Mouse (Mus musculus) frontal cortex, postnatal 10 days (tissue): ENCODE results near the gene Smarcd2.

Source experiments
- DNase-seq, 2 experiments: peaks; one replicate each; pipeline ENCODE4 v3.0.0; 2022; ENCODE audit warnings: low spot score in 2 of 2, mixed read lengths in 1 of 2

Gene Smarcd2

GRCm38 (mm10) chr11:106272644-106273310, at the start of gene Smarcd2:
Gene Smarcd2, minus strand, starts transcription at chr11:106272972.
- peak; percentile 99 for DNase-seq

- DNase-seq, result no peak
These were observed 45.9 kb upstream of the Smarcd2 start for GRCm38 (mm10) chr11:106318406-106319366.

DNA sequence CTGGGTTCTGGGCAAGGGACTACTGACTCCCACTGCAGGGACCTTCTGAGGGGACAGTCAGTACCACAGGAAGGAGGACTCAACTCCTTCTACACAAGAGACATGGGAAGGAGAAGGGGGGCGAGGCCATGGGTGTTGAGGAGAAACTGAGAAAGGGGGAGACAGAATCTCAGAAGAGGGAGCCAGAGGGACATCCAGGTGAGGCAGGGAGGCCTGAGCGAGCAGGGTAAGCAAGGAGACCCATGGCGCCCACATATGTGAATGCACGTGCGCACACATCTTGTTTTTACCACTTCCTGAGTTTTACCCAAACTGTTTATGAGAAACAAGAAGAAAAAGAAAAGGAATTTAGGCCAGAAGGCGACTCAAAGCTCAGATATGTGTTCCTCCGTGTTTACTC, 45.0 kb upstream of the Smarcd2 start:
- DNase-seq, result no peak

DNA sequence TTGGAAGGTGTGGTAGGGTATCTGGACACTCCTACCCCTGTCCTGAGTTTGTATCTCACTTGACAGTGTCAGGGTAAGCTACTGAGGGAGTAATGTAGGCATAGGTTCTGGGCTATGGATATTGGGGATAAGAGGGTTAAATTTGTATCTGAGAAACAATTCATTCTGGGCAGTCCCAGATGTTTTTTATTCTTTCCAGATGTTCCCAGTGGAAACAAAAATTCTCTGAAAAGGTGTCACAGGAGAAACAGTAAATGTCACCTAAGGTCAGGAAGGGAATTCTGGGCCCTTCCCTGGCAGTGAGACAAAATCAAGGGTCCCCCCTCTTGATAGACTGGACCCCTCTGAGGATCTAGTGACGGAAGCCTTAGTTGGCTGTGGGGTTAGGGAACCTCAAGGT, 43.6 kb upstream of the Smarcd2 start:
- no peak for DNase-seq

GRCm38 (mm10) chr11:106314333-106314812, 41.6 kb upstream of the Smarcd2 start, which contains the start of gene Cd79b:
Gene Cd79b, minus strand, starts transcription at chr11:106314762.
- DNase-seq, result no peak

- DNase-seq, result no peak
These were observed 40.8 kb upstream of the Smarcd2 start for GRCm38 (mm10) chr11:106313533-106313932.

- no peak for DNase-seq
These were observed 37.4 kb upstream of the Smarcd2 start for GRCm38 (mm10) chr11:106310123-106310522.

- DNase-seq, result no peak
These were observed 35.4 kb upstream of the Smarcd2 start for GRCm38 (mm10) chr11:106308162-106308561.

DNA sequence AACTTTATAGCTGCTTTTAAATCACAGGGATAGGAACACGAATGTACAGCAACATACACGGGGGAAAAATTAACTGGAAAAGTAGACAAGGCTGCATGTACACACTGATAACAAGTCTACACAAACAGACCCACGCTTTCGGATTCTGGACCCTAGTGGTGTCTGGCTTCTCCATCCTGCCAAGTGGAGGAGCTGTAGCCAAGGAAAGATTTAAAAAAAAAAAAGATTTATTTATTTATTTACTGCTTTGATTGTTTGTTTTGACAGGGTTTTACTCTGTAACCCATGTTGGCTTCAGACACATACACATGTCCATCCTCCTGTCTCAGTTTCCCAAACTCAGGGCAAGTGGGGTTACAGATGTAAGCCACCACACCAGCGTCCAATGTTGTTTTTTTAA, 34.7 kb upstream of the Smarcd2 start:
- DNase-seq, result no peak

- no peak for DNase-seq
These were observed 34.0 kb upstream of the Smarcd2 start for GRCm38 (mm10) chr11:106306758-106307157.

- no peak for DNase-seq
These were observed 33.3 kb upstream of the Smarcd2 start for GRCm38 (mm10) chr11:106306065-106306385.

DNA sequence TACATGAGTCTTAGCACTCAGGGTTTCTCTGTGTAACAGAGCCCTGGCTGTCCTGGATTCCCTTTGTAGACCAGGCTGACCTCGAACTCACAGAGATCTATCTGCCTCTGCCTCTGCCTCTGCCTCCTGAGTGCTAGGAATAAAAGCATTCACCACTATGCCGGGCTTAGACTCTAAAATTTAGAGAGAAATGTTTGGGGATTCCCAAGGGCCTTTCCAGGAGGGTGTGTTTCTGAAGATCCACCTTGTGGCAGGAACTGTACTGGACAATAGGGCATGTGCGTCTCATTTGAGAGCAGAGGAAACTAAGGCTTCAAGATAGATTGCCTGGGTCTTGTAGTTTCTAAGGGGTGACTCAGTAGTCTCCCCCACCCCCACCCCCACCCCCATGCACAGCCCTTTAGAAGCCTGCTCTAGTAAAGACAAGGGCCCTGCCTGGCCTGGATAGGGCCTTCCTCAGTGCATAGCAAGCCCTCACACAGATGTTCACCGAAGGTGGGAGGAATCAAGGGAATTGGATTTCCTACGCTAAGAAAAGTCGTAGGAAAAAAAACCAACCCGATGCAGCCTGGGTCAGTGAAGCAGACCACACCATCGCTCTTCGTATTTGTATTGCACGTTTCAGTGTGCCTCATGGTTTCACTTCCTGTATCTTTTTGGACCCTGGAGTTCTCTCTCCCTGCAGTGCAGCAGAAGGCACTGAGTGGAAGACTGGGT, 32.7 kb upstream of the Smarcd2 start:
- no peak for DNase-seq

DNA sequence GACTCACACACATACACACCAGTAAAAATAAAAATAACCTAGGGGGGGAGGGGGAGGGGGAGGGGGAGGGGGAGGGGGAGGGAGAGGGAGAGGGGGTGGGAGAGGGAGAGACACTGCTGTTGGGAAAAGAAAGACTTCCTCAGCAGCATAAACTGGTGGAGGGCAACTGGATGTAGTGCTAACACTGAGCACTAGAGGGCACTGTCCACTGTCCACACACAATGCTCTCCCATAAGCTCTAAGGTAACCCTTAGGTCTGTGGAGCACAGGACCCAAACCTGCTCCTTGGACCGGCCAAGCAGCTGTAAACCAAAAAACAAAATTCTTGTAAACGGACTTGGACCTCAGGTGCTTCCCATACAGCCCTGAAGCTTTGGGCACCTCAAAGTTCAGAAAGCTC, 29.9 kb upstream of the Smarcd2 start:
- no peak for DNase-seq

DNA sequence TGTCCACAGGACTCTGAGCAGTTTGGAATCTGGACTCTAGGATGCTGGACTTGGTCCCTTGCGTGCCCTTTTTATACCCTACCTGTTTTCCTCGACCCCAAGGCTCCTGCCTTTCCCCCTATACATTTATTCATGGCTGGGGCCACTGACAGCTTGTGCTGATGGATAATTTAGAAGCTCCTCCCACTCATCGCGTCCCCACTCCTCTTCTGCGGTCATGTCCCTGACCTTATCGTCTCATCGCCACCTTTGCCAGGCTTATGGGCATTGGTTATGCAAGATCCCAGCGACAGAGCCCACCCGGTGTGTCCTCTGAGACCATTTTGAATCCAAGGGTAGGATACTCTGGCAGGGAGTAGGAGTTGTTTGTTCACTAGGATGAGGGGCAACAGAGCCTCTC, 29.0 kb upstream of the Smarcd2 start, which contains the start of gene Gh:
Gene Gh (minus strand): TSS at position 101 of the 400 bp plus-strand sequence.
- DNase-seq, result no peak

- DNase-seq, result no peak
These were observed 19.1 kb upstream of the Smarcd2 start for GRCm38 (mm10) chr11:106291861-106292260.

DNA sequence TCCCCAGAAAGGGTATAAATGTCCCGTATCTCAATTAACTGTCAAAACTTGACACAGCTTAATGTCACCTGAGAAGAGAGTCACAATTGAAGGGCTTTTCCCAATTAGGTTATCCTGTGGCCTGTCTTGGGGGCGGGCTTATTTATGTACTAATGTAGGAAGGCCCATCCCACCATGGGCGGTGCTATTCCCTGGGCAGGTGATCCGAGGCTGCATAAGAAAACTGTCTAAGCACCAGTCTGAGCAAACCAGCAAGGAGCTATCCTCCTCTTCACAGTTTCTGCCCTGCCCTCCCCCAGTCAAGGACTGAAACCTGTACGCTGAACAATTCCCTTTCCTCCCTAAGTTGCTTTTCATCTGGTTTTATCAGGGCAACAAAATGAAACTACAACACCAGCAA, 17.6 kb upstream of the Smarcd2 start:
- DNase-seq, result no peak

DNA sequence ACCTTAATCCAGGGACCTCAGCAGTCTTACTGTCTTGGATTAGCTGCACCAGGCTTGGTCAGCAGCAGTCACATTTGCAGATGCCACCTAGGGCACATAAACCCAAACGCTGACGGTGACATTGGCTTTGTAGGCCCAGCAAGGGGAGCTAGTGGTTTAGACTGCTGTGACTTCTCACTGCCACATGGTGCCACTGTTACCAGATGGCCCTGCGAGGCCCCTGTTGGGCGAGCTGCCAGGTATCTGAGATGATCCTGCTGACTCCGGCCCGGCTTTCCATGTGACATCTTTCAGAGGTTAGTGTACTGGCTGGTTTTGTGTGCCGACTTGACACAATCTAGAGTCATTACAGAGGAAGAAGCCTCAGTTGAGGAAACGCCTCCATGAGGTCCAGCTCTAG, 16.6 kb upstream of the Smarcd2 start:
- DNase-seq, result no peak

DNA sequence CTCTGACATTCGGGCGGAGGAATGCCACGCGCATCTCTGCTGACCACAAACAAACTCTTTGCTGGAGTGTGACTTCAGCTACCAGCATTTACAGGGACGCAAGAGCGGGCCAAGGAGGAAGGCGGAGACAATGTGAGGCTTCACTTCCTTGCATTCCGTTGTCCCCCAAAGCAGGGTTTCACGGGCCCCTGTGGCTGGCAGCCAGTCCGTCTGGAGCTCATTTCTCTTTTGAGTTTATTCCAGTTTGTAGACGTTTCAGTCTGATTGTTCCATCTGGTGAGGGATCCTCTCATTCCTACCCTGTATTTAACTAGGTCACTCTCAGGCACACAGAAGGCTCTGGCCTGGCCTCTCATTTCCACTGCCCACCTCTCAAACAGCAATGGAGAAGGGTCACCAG, 14.2 kb upstream of the Smarcd2 start:
- no peak for DNase-seq

- DNase-seq, result no peak
These were observed 13.4 kb upstream of the Smarcd2 start for GRCm38 (mm10) chr11:106286206-106286605.

- no peak for DNase-seq
These were observed 11.4 kb upstream of the Smarcd2 start for GRCm38 (mm10) chr11:106284126-106284525.

DNA sequence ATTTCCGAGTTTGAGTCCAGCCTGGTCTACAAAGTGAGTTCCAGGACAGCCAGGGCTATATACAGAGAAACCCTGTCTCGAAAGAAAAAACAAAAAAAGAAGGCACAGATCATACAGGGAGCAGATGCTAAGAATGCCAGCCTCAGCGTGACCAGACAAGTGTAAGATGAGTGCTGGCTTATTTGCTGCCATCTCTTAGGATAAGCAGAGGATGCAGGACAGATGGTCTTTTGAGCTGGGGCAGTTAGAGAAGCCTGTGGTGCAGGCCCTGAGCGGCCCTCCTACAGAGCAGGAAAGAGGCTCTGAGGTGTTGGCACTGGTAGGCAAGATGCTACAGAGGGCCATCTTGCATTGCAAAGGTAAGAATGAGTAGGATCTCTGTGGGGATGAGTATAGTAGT, 10.6 kb upstream of the Smarcd2 start:
- no peak for DNase-seq

DNA sequence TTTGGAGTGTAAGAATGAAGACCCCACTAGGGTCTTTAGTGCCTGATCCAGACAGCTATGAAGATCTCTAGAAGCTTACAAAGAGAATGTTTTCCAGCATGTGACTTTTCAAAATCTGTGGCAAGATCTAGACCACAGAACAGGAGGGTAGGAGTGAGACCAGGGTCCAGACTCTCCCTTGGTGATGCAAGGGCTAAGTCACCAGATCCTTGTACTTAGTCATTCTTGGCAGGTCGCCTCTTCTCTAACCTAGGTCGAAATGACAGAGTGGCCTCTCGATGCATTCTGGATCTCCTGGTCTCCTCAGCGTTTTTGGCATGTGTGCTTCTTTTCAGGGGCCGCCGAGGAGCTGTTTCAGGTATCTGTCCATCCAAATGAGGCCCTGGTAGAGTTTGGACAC, 9.7 kb upstream of the Smarcd2 start:
- DNase-seq, result no peak
